Mouse (Mus musculus): Measurements from ENCODE around the gene Lca5l. TPM values are rescaled to one million over a fixed set of nuclear protein-coding genes. Genes with fewer than 3 reads are reported as not detected.
A peak's percentile ranks its signal among the peaks of the same experiment; 100 is the strongest.

Gene Lca5l
- polyA plus RNA-seq (2014; fragmentation: Nextera tagmentation; extraction: Ambion mirVana), result 1.1 and 1.3 TPM in 2 replicates

DNA sequence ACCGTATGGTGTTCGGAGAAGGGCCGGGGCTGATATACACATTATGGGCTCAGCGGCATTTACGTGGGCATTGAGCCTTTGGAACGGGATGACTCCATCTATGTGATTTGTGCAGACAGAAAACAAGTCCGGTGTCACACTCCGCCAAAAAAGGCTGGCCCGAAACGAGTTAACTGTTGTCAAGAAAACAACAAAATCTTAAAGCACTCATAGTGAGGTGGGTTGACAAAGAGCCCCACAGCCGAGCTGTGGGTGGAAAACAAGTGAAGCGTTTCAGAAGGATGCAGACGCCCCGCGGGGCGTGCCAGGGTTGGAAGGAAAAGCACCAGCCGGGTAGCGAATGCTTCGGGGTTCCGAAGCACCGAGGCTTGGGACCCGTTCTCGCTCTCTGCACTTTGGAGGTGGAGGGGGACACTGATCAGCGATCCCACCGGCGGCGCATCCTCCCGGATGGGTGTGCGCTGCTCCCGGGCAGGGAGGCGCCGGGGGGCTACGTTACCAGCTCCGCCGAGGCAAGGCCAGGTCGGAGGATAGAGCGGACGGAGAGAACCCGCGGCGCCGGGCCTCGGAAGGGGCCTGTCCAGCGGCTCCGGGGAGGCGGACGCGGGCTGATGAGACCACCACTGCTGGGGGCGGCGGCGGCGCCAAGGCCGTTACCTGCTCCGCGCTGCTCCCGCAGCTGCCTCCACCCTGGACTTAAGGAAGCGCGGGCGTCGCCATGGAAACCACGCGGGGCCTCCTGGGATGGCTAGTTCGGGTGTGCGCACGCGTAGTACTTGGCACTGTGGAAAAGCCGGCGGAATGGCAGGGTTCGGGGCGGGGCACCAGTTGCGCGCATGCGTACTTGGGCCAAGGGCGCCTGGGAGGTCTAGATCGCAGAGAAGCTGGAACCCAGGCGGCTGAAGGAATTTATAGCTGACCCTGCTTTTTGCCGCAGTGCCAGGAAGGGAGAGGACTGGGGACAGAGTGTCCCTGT is at the start of gene Lca5l:
Lca5l (minus strand) TSS at position 741 of the 976 bp plus-strand sequence.
- Histone ChIP-seq H3K36me3 (ENCODE audit: control insufficient read depth, insufficient read depth, low read length) (no peaks in the 10 kb centered on the region), H3K4me2 (ENCODE audit: low read depth, severe bottlenecking) (peak within 1 kb of the TSS; percentile 55), H3K4me1 (ENCODE audit: control insufficient read depth, insufficient read depth, low read length) (no peaks in the 10 kb centered on the region), H3K4me3 (ENCODE audit: low read depth, low read length) (peak within 1 kb of the TSS; percentile 84), H3K9me3 (ENCODE audit: control insufficient read depth, low read length) (no peaks in the 10 kb centered on the region), H3K9ac (ENCODE audit: low read length) (peak within 1 kb of the TSS; percentile 75), H3K27me3 (ENCODE audit: control insufficient read depth, insufficient read depth, low read length) (no peaks in the 10 kb centered on the region), H3K27ac (replicated peaks; ENCODE audit: low read depth, low read length) (peak within 1 kb of the TSS; percentile 52)
- DNase-seq (ENCODE audit: low spot score), result peak; percentile 100
- peak; percentile 95 for ATAC-seq (ENCODE audit: insufficient number of reproducible peaks, low FRiP score, low TSS enrichment, low read depth)
- WGBS, result 1% methylated on average over 77 of the region's 77 CpGs

DNA sequence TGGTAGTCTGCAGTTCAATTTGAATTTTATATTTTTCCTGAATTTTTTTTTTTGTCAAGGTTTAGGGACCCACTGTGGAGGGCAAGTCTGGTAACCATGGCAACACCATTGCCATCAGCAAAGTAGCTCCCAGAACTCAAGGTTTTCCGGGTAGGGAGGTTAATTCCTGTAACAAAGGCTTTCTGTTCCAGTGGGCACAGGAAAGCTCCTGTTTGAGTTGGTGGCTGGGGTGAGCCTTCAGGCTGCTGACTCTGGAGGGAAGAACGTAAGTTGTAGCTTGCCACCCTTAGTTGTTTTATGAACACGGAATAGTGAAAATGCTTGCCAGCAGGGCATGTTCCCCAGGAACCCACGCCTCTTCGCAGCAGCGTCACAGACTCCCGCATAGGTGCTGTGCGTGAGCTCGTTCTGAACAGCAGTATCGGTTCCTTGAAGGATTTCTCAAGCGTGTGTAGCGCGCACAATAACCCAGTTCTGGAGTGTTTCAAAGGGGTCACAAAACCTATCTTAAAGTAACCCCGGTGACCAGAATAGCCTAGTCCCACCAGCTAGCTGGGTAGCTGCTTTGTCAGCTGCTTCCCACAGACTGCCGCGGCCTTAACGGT is 43.4 kb upstream of the Lca5l start, which contains the start of gene B3galt5:
B3galt5 (plus strand) TSS at position 436 of the 605 bp plus-strand sequence.
- ATAC-seq (ENCODE audit: insufficient number of reproducible peaks, low FRiP score, low TSS enrichment, low read depth) (no peak), DNase-seq (ENCODE audit: low spot score) (peak; percentile 29)
- Histone ChIP-seq H3K9ac (ENCODE audit: low read length) (no peak within 1 kb of the TSS), H3K4me2 (ENCODE audit: low read depth, severe bottlenecking) (no peak within 1 kb of the TSS), H3K36me3 (ENCODE audit: control insufficient read depth, insufficient read depth, low read length) (no peaks in the 10 kb centered on the region), H3K27me3 (ENCODE audit: control insufficient read depth, insufficient read depth, low read length) (no peaks in the 10 kb centered on the region), H3K27ac (replicated peaks; ENCODE audit: low read depth, low read length) (peak within 1 kb of the TSS; percentile 68), H3K4me1 (ENCODE audit: control insufficient read depth, insufficient read depth, low read length) (no peaks in the 10 kb centered on the region), H3K4me3 (ENCODE audit: low read depth, low read length) (no peak within 1 kb of the TSS), H3K9me3 (ENCODE audit: control insufficient read depth, low read length) (no peaks in the 10 kb centered on the region)
- 77% methylated on average over 17 of the region's 17 CpGs for WGBS

DNA sequence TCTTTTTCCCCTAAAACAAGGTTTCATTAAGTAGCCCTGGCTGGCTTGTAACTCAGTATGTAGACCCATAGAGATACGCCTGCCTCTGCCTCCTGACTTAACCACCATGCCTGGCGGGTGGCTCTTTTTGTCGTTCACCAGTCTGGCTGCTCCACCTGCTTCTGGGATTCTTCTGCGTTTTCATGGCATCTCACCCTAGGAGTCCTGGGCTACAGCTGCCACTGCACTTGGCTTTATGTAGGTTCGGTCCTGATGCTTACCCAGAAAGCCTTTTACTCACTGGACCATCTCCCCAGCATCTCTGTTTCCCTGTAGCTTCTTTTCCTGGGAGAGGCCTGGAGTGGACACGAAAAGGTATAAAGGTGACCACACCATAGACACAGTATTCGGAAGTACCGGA is 41.9 kb upstream of the Lca5l start:
- Histone ChIP-seq H3K4me2 (ENCODE audit: low read depth, severe bottlenecking) (no peak overlapping the region), H3K4me3 (ENCODE audit: low read depth, low read length) (no peak overlapping the region), H3K4me1 (ENCODE audit: control insufficient read depth, insufficient read depth, low read length) (no peaks in the 10 kb centered on the region), H3K27ac (replicated peaks; ENCODE audit: low read depth, low read length) (no peak overlapping the region), H3K9ac (ENCODE audit: low read length) (no peak overlapping the region), H3K27me3 (ENCODE audit: control insufficient read depth, insufficient read depth, low read length) (no peaks in the 10 kb centered on the region), H3K9me3 (ENCODE audit: control insufficient read depth, low read length) (no peaks in the 10 kb centered on the region), H3K36me3 (ENCODE audit: control insufficient read depth, insufficient read depth, low read length) (no peaks in the 10 kb centered on the region)
- DNase-seq (ENCODE audit: low spot score), result no peak
- ATAC-seq (ENCODE audit: insufficient number of reproducible peaks, low FRiP score, low TSS enrichment, low read depth), result no peak
- 88% methylated on average over 8 of the region's 8 CpGs for WGBS

DNA sequence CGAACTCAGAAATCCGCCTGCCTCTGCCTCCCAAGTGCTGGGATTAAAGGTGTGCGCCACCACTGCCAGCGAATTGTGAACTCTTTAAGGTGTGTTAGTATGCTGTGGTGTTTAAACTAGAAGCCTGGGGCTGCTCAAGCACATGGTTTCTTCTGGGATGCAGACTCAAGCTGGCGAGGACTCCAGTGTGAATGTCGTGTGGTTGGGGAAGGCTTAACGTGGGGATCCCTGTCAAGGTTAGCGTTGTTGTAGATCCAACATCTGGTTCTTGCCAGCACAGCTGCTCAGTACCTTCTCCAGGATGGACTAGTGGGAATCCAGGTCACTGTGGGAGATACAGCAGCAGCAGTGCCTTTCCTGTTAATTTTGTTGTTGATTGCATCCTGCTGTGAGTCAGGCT is 39.9 kb upstream of the Lca5l start:
- DNase-seq (ENCODE audit: low spot score) (no peak), ATAC-seq (ENCODE audit: insufficient number of reproducible peaks, low FRiP score, low TSS enrichment, low read depth) (no peak)
- no peaks in the 10 kb centered on the region for H3K27me3 ChIP-seq (ENCODE audit: control insufficient read depth, insufficient read depth, low read length)
- H3K9me3 ChIP-seq (ENCODE audit: control insufficient read depth, low read length), result no peaks in the 10 kb centered on the region
- H3K4me3 ChIP-seq (ENCODE audit: low read depth, low read length), result no peak overlapping the region
- no peak overlapping the region for H3K9ac ChIP-seq (ENCODE audit: low read length)
- H3K27ac ChIP-seq (replicated peaks; ENCODE audit: low read depth, low read length), result no peak overlapping the region
- no peaks in the 10 kb centered on the region for H3K4me1 ChIP-seq (ENCODE audit: control insufficient read depth, insufficient read depth, low read length)
- no peak overlapping the region for H3K4me2 ChIP-seq (ENCODE audit: low read depth, severe bottlenecking)
- WGBS, result 85% methylated on average over 8 of the region's 8 CpGs
- no peaks in the 10 kb centered on the region for H3K36me3 ChIP-seq (ENCODE audit: control insufficient read depth, insufficient read depth, low read length)

DNA sequence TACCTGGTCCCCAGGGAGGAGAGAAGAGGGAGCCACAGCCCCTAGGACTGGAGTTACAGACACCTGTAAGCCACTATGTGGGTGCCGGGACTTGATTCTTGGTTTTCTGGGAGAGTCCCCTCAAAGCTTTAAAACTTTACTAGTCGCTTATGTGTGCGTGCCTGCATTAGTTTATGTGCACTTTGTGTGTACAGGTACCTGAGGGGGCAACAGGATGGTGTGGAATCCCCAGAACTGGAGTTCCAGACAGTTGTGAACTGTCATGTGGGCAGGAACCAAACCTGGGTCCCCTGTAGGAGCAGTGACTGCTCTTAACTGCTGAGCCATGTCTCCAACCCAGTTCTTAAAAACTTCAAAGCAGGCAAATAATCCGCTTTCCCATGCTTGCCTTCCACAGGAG is 39.2 kb upstream of the Lca5l start:
- Histone ChIP-seq H3K4me3 (ENCODE audit: low read depth, low read length) (no peak overlapping the region), H3K4me1 (ENCODE audit: control insufficient read depth, insufficient read depth, low read length) (no peaks in the 10 kb centered on the region), H3K9me3 (ENCODE audit: control insufficient read depth, low read length) (no peaks in the 10 kb centered on the region), H3K4me2 (ENCODE audit: low read depth, severe bottlenecking) (no peak overlapping the region), H3K27me3 (ENCODE audit: control insufficient read depth, insufficient read depth, low read length) (no peaks in the 10 kb centered on the region), H3K36me3 (ENCODE audit: control insufficient read depth, insufficient read depth, low read length) (no peaks in the 10 kb centered on the region), H3K9ac (ENCODE audit: low read length) (no peak overlapping the region), H3K27ac (replicated peaks; ENCODE audit: low read depth, low read length) (no peak overlapping the region)
- 88% methylated on average over 4 of the region's 4 CpGs for WGBS
- ATAC-seq (ENCODE audit: insufficient number of reproducible peaks, low FRiP score, low TSS enrichment, low read depth) (no peak), DNase-seq (ENCODE audit: low spot score) (no peak)

DNA sequence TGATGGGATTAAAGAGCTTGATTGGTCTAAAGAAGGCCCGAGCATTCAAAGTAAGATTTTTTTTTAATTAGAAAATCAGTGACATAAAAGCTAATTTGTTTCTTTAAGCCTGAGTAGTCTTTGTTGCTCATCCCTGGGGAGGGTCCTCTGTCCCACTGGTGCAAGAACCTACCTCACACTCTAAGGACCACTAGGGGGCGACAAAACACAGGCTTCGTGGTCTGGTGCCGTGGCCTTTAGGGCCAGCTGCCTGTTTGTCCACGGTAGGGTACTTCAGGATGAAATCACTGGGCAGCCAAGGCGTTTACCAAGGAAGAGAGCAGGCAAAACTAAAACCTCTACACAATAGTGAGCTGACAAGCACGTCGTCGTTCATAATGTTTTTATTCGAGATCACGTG is 38.3 kb upstream of the Lca5l start:
- peak; percentile 84 for DNase-seq (ENCODE audit: low spot score)
- H3K9ac ChIP-seq (ENCODE audit: low read length), result no peak overlapping the region
- H3K36me3 ChIP-seq (ENCODE audit: control insufficient read depth, insufficient read depth, low read length), result no peaks in the 10 kb centered on the region
- no peak overlapping the region for H3K4me3 ChIP-seq (ENCODE audit: low read depth, low read length)
- H3K4me2 ChIP-seq (ENCODE audit: low read depth, severe bottlenecking), result no peak overlapping the region
- H3K9me3 ChIP-seq (ENCODE audit: control insufficient read depth, low read length), result no peaks in the 10 kb centered on the region
- 35% methylated on average over 11 of the region's 11 CpGs for WGBS
- no peaks in the 10 kb centered on the region for H3K27me3 ChIP-seq (ENCODE audit: control insufficient read depth, insufficient read depth, low read length)
- H3K4me1 ChIP-seq (ENCODE audit: control insufficient read depth, insufficient read depth, low read length), result no peaks in the 10 kb centered on the region
- no peak overlapping the region for H3K27ac ChIP-seq (replicated peaks; ENCODE audit: low read depth, low read length)
- no peak; the same call in 1 of the 2 replicates for ATAC-seq (ENCODE audit: insufficient number of reproducible peaks, low FRiP score, low TSS enrichment, low read depth)

DNA sequence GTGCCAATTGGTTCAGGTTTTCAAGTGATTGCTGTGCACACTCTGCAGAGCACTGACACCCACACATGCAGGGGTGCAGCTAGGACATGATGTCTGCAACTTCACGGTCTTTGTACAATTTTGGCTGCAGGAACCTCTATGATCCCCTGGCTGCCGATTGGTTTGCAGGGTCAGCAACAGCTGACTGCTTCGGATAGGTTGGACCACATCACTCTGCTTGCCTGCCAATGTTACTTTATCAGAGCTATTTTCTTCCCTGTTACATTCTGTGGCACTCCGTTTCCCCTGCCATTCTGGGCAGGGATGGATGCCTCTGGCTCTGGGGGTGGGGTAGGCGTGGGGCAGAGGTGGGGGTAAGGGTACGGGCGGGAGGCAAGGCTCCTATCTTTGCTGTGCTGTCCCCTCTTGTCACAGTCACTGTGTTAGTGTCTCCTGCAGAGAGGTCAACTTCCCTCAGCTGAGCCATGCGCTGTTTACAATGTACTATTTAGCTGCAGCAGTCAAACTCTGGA is 37.0 kb upstream of the Lca5l start:
- DNase-seq (ENCODE audit: low spot score) (no peak), ATAC-seq (ENCODE audit: insufficient number of reproducible peaks, low FRiP score, low TSS enrichment, low read depth) (no peak)
- Histone ChIP-seq H3K9ac (ENCODE audit: low read length) (no peak overlapping the region), H3K27ac (replicated peaks; ENCODE audit: low read depth, low read length) (no peak overlapping the region), H3K9me3 (ENCODE audit: control insufficient read depth, low read length) (no peaks in the 10 kb centered on the region), H3K4me2 (ENCODE audit: low read depth, severe bottlenecking) (no peak overlapping the region), H3K27me3 (ENCODE audit: control insufficient read depth, insufficient read depth, low read length) (no peaks in the 10 kb centered on the region), H3K4me3 (ENCODE audit: low read depth, low read length) (no peak overlapping the region), H3K4me1 (ENCODE audit: control insufficient read depth, insufficient read depth, low read length) (no peaks in the 10 kb centered on the region), H3K36me3 (ENCODE audit: control insufficient read depth, insufficient read depth, low read length) (no peaks in the 10 kb centered on the region)
- WGBS, result 73% methylated on average over 8 of the region's 8 CpGs

DNA sequence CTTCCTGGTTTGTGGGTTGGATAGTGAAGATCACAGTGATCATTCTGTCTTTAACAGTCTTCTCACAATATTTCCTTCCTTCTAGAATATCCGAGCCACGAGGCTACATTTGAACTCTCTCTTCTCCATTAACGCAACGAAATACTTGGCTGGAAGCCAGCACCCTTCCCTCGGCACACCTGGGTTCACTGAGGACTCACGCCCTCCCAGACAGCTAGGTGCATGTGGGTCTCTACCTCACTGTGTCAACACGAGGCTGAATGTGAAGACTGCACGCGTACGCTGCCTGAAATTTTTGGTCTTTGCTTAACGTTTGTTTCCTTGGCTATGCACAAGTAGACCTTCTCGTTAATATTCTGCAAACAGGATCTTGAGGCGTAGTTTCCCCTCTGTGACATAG is 36.4 kb upstream of the Lca5l start:
- Histone ChIP-seq H3K4me3 (ENCODE audit: low read depth, low read length) (no peak overlapping the region), H3K4me1 (ENCODE audit: control insufficient read depth, insufficient read depth, low read length) (no peaks in the 10 kb centered on the region), H3K27ac (replicated peaks; ENCODE audit: low read depth, low read length) (no peak overlapping the region), H3K27me3 (ENCODE audit: control insufficient read depth, insufficient read depth, low read length) (no peaks in the 10 kb centered on the region), H3K9me3 (ENCODE audit: control insufficient read depth, low read length) (no peaks in the 10 kb centered on the region), H3K36me3 (ENCODE audit: control insufficient read depth, insufficient read depth, low read length) (no peaks in the 10 kb centered on the region), H3K9ac (ENCODE audit: low read length) (no peak overlapping the region), H3K4me2 (ENCODE audit: low read depth, severe bottlenecking) (no peak overlapping the region)
- DNase-seq (ENCODE audit: low spot score) (no peak), ATAC-seq (ENCODE audit: insufficient number of reproducible peaks, low FRiP score, low TSS enrichment, low read depth) (no peak)
- WGBS, result 78% methylated on average over 13 of the region's 13 CpGs
